Mouse (Mus musculus): Measurements from ENCODE around the gene Acsf2.

DNA sequence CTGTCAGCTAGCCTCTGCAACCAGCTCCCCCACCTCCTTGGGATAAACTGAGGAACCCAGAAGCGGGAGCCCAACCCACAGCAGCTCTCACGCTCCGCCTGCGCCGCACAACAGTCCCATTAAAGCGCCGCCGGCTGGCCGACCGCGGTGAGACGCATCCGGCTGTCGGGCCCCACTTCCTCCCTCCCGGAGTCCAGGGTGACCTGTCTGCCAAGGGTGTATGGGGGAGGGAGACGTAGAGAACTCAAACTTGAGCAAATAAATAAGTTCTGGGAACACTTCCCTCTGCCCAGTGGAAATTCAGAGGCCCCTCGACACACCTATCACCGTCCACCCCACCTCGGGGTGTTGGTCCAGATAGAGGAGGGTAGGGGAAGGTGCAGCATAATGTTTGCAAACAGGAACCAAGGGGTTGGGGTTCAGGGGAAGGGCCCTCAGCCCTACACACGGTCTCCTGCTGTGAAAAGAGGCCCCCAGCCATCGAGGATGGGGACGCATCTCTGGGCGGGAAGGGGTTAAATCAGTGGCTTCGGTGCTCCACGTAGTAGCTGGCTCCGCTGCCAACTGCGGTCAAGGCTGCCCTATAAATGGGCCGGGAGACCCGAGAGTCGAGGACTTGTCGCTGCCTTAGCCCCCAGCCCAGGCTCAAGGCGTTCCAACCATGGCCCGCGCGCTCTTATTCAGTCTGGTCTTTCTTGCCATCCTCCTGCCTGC lies 37.1 kb downstream of the Acsf2 start, which contains the start of gene Chad:
- TF ChIP-seq CTCF (IDR thresholded peaks at IDR 0.05; ENCODE audit: extremely low read depth, insufficient read depth, low read length) (no peak), POLR2A (IDR thresholded peaks at IDR 0.05; ENCODE audit: extremely low read depth, insufficient read depth, low read length) (no peak)

All from cortical plate, adult 2 months (tissue).